Mouse (Mus musculus) midbrain, postnatal 0 days (tissue): ENCODE data around the gene Smim22. TPM values are rescaled to one million over a fixed set of nuclear protein-coding genes. Genes with fewer than 3 reads are reported as not detected.

ENCODE experiments used
- ATAC-seq: fragments of 200-750 bp; cut with Nextera tagmentation; 2 replicates; pipeline ENCODE4 v1.8.0; 2017; ENCODE audit warnings: moderate number of reproducible peaks, mild to moderate bottlenecking, moderate TSS enrichment, moderate library complexity; ENCODE audit not compliant: low FRiP score
- DNase-seq: peaks from one replicate; pipeline ENCODE4 v3.0.0-alpha.2; 2015; ENCODE audit warnings: low spot score
- H3K27ac ChIP-seq: fragments of 300-500 bp; sonication (generic); 2 replicates; pipeline ENCODE4 v1.5.1; 2014; ENCODE audit warnings: low read depth, mild to moderate bottlenecking, low read length, mixed read lengths
- H3K27me3 ChIP-seq: fragments of 300-500 bp; sonication (generic); 2 replicates; pipeline ENCODE4 v1.6.1; 2014; ENCODE audit warnings: low read length, control low read depth, mixed read lengths; ENCODE audit not compliant: insufficient read depth
- H3K36me3 ChIP-seq: fragments of 300-500 bp; sonication (generic); 2 replicates; pipeline ENCODE4 v1.6.1; 2014; ENCODE audit warnings: low read length, control low read depth, mixed read lengths; ENCODE audit not compliant: insufficient read depth
- H3K4me1 ChIP-seq: fragments of 300-500 bp; sonication (generic); 2 replicates; pipeline ENCODE4 v1.6.1; 2014; ENCODE audit warnings: mild to moderate bottlenecking, control low read depth, antibody characterized with exemption, low read length, mixed read lengths; ENCODE audit not compliant: insufficient read depth
- H3K4me2 ChIP-seq: fragments of 300-500 bp; sonication (generic); 2 replicates; pipeline ENCODE4 v1.6.1; 2014; ENCODE audit warnings: low read depth, mild to moderate bottlenecking, low read length, mixed read lengths; ENCODE audit not compliant: poor library complexity, severe bottlenecking
- H3K4me3 ChIP-seq: fragments of 300-500 bp; sonication (generic); 2 replicates; pipeline ENCODE4 v1.5.1; 2014; ENCODE audit warnings: low read depth, mild to moderate bottlenecking, low read length, moderate library complexity
- H3K9ac ChIP-seq: fragments of 300-500 bp; sonication (generic); replicated peaks from 2 replicates; pipeline ENCODE4 v1.6.1; 2014; ENCODE audit warnings: mild to moderate bottlenecking, low read length, moderate library complexity, mixed read lengths; ENCODE audit not compliant: poor library complexity, severe bottlenecking
- H3K9me3 ChIP-seq: fragments of 300-500 bp; sonication (generic); 2 replicates; pipeline ENCODE4 v1.6.1; 2016; ENCODE audit warnings: low read length, control low read depth
- CTCF ChIP-seq: IDR thresholded peaks from 2 replicates; pipeline ENCODE4 v1.5.1; 2016; ENCODE audit warnings: antibody characterized with exemption, mild to moderate bottlenecking
- WGBS: fragments of 180-500 bp; shearing (Covaris S2); extraction: QIAGEN DNeasy Blood & Tissue Kit; methylation state at CpG from one replicate; pipeline ENCODE4 v1.1.7; 2014; 5-methylcytosine and 5-hydroxymethylcytosine counted together
- polyA plus RNA-seq: library from polyadenylated mRNA; unstranded; fragments of >200 nt; fragmentation: Nextera tagmentation; extraction: Ambion mirVana; gene quantifications from 2 replicates; pipeline ENCODE4 v1.2.1, GENCODE M21; 2015
- total RNA-seq: library from RNA; depleted of rRNA; stranded (reverse); fragments of >200 nt; gene quantifications from 2 replicates; pipeline ENCODE4 v1.2.3, GENCODE M21; 2014

Gene Smim22
- total and polyA plus RNA-seq, 2 experiments from 2014 or later, result not detected

DNA sequence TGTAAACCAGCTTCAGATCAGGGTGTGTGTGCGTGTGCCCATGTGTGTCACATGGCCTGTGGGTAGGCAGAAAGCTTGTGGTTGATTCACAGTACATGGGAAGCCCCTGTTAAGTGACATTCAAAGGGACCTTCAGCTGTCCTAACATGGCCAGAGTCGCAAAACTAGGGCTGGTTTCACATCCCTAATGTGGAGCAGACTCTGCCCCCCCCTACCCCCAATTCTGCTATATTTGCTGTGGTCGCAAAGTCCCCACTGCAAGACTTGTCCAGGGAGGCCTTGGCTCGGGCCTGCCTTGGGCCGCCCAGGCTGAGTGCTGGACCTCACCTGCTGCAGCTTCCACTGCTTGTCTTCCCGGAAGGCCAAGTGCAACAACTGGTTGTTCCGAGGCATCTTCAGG, 4.2 kb downstream of the Smim22 start:
- no peak overlapping the region for H3K27ac ChIP-seq
- no peak overlapping the region for H3K4me2 ChIP-seq
- H3K4me1 ChIP-seq, result peaks cover 7% of the 10 kb centered on the region; the same call in 1 of the 2 replicates
- DNase-seq (no peak), ATAC-seq (no peak)
- WGBS, result 92% methylated on average over 7 of the region's 7 CpGs
- H3K9me3 ChIP-seq, result no peaks in the 10 kb centered on the region
- no peak overlapping the region for H3K4me3 ChIP-seq
- H3K27me3 ChIP-seq, result no peaks in the 10 kb centered on the region
- TF ChIP-seq CTCF, result no peak
- H3K9ac ChIP-seq, result no peak overlapping the region
- peaks cover 20% of the 10 kb centered on the region for H3K36me3 ChIP-seq

DNA sequence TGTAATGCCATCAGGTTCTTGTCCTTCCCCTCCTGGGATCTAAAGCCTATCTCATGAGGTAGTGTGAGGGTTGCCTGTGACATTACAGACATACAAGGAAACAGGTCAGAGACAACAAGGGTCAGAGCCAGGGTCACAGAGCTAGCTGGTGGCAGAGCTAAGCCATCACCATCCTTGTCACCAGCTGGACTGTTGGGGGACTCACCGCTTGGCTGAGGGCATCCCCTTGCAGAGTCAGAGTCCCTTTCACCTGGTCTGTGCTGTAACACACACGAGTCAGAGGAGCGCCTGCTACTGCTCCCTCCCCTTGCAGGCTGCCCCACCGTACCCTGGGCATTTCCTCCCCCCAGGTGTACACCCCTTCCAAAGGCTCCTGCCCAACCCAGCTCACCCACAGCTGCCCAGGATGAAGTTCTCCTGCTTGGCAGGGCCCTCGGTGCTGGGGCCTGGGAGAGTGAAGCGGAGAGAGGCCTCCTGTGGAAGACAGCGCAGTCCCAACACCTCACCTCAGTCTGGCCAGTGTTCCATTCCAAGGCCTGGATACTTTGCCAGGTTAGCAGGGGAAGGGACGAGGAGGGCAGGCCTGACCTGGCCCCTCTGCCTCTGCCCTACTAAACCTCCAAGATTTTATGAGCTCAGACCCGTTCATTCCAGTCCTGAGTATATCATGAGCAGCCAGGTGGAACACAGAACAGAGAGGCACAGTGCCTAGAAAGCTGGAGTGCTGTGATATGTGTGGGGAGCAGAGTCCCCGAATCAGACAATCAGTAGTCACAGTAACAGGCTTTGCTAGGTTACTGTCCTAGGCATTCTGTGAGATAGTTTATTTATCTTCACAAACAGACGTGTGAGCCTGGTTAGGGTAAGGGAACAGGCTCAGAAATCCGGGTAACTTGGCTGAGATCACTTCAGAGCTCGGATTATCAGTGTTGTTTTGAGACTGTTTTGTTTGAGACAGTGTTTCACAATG, 5.2 kb downstream of the Smim22 start:
- ATAC-seq (no peak), DNase-seq (no peak)
- no peaks in the 10 kb centered on the region for H3K9me3 ChIP-seq
- TF ChIP-seq CTCF, result no peak
- H3K27ac ChIP-seq, result peak overlapping the region; percentile 76
- WGBS, result 52% methylated on average over 13 of the region's 13 CpGs
- H3K4me3 ChIP-seq, result peak overlapping the region; percentile 64
- peak overlapping the region; percentile 71 for H3K9ac ChIP-seq
- H3K36me3 ChIP-seq, result peaks cover 29% of the 10 kb centered on the region
- no peaks in the 10 kb centered on the region for H3K27me3 ChIP-seq
- peaks cover 7% of the 10 kb centered on the region; the same call in 1 of the 2 replicates for H3K4me1 ChIP-seq
- H3K4me2 ChIP-seq, result peak overlapping the region; percentile 67

DNA sequence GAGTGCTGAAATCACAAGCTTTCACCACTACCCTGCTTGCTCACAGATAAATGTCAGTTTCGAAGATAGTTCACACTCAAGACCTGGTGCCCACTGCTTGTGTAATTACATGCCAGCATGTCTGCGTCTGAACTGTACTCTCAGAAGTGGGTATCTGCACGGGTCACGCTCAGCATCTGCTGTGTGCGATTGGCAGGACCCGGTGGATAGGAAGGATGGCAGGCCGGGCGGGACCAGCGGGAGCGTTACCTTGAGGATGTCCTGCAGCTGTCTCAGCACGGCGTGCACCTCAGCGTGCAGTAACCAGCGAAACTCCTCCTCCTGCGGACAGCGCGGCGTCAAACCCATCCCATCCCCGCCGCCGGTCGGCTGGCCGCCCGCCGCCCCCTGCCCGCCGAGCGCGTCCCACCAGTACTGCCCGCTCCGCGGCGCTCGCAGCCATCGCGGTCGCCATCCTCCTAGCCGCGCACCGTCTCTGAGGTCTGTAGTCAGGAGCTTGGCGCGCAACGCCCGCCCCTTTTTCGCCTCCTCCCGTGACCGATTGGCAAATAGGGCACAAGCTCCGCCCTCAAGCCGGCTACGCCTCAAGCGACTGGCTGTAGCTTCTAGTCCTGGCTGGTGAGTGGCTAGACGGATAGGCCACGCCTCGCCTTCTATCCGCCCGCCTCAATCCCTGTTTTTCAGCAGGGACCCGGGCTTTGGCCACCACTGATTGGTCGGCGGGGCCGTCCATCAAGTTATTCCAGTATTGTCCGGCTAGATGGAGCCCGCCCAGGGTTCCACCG, 6.2 kb downstream of the Smim22 start, which contains the start of gene Rogdi:
Rogdi (minus strand) TSS at position 500 of the 785 bp plus-strand sequence.
- H3K4me1 ChIP-seq, result peaks cover 7% of the 10 kb centered on the region; the same call in 1 of the 2 replicates
- TF ChIP-seq CTCF, result peak; percentile 35
- peak within 1 kb of the TSS; percentile 71 for H3K9ac ChIP-seq
- H3K4me3 ChIP-seq, result peak within 1 kb of the TSS; percentile 64
- peak within 1 kb of the TSS; percentile 67 for H3K4me2 ChIP-seq
- WGBS, result 1% methylated on average over 59 of the region's 63 CpGs
- H3K36me3 ChIP-seq, result peaks cover 35% of the 10 kb centered on the region
- peak within 1 kb of the TSS; percentile 76 for H3K27ac ChIP-seq
- H3K27me3 ChIP-seq, result no peaks in the 10 kb centered on the region
- no peaks in the 10 kb centered on the region for H3K9me3 ChIP-seq
- ATAC-seq (peak; percentile 98), DNase-seq (peak; percentile 100)

- no peak for TF ChIP-seq CTCF
- no peak overlapping the region for H3K4me3 ChIP-seq
- no peak overlapping the region for H3K9ac ChIP-seq
- no peak overlapping the region for H3K4me2 ChIP-seq
- H3K9me3 ChIP-seq, result no peaks in the 10 kb centered on the region
- peak overlapping the region; percentile 55; the same call in 1 of the 2 replicates for H3K27ac ChIP-seq
- H3K27me3 ChIP-seq, result no peaks in the 10 kb centered on the region
- H3K36me3 ChIP-seq, result peaks cover 43% of the 10 kb centered on the region
- H3K4me1 ChIP-seq, result peaks cover 7% of the 10 kb centered on the region; the same call in 1 of the 2 replicates
- DNase-seq, result no peak
- ATAC-seq, result no peak
- 91% methylated on average over 4 of the region's 4 CpGs for WGBS
These were observed 7.5 kb downstream of the Smim22 start for GRCm38 (mm10) chr16:5014578-5014977.

DNA sequence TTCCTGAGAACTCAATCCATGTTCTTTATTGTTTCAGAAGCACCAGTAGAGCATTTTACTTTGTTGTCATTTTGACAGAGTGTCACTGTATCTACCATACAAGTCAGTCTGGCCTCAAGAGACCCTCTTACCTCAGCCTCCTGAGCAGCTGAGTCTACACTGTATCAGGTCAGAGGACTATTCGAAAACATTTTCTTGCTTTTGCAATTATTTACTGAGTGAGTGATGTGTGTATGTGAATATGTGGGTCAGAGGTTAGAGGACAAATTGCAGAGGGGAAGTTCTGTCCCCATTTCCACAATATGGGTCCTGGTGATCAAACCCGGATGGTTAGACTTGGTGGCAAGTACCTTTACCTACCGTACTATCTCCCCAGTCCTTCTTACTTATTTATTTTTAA, 16.9 kb downstream of the Smim22 start:
- no peak overlapping the region for H3K4me2 ChIP-seq
- no peak overlapping the region for H3K4me3 ChIP-seq
- no peak overlapping the region for H3K9ac ChIP-seq
- H3K27me3 ChIP-seq, result no peaks in the 10 kb centered on the region
- H3K4me1 ChIP-seq, result no peaks in the 10 kb centered on the region
- ATAC-seq, result no peak
- peaks cover 84% of the 10 kb centered on the region for H3K36me3 ChIP-seq
- H3K27ac ChIP-seq, result no peak overlapping the region
- no peak for DNase-seq
- TF ChIP-seq CTCF, result no peak
- no peaks in the 10 kb centered on the region for H3K9me3 ChIP-seq
- 93% methylated on average over 3 of the region's 3 CpGs for WGBS
